Mouse (Mus musculus) liver, embryonic 18 days (tissue): ENCODE measurements around the gene Smim14. TPM values are rescaled to one million over a fixed set of nuclear protein-coding genes. Genes with fewer than 3 reads are reported as not detected.

Experiments
- polyA plus RNA-seq: library from polyadenylated mRNA; depleted of rRNA; stranded (reverse); fragments of >200 nt; gene quantifications from 2 replicates; pipeline ENCODE4 v1.2.3, GENCODE M21; 2012; rRNA removed

Gene Smim14
- 45.4 and 51.9 TPM in 2 replicates for polyA plus RNA-seq

DNA sequence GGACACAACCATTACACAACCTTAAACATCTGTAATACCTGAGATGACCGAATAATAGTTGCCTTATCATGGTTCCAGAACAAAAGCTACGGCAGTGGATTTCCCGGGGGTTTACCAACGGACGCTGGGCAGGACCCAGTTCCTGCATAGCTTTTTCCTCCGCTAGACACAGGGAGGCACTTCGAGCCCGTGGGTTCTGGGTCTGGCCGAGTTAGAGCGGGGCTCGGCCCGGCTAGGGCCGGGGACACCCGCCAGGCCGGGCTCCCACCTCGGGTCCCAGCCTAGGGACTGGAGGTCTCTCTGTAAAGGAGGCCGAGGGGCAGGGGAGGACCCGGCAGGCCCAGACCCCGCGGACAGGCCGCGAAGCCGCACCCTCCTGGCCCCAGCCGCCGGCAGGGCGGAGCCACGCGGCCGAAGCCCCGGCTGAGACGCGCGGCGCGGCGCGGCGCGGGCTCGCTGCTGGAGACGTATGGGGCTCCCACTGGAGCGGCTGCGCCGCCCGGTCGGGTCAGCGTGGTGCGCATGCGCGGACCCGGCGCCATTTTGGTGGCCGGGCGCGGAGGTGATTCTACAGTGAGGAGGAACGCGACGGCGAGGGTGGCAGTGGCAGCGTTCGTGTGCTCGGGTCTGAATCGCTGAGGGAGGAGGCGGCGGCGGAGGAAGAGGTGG, at the start of gene Smim14, which contains the start of gene Ube2k:
Smim14 (minus strand) TSS at position 434 of the 669 bp plus-strand sequence.
Ube2k (plus strand) TSS at position 483 of the 669 bp plus-strand sequence.

DNA sequence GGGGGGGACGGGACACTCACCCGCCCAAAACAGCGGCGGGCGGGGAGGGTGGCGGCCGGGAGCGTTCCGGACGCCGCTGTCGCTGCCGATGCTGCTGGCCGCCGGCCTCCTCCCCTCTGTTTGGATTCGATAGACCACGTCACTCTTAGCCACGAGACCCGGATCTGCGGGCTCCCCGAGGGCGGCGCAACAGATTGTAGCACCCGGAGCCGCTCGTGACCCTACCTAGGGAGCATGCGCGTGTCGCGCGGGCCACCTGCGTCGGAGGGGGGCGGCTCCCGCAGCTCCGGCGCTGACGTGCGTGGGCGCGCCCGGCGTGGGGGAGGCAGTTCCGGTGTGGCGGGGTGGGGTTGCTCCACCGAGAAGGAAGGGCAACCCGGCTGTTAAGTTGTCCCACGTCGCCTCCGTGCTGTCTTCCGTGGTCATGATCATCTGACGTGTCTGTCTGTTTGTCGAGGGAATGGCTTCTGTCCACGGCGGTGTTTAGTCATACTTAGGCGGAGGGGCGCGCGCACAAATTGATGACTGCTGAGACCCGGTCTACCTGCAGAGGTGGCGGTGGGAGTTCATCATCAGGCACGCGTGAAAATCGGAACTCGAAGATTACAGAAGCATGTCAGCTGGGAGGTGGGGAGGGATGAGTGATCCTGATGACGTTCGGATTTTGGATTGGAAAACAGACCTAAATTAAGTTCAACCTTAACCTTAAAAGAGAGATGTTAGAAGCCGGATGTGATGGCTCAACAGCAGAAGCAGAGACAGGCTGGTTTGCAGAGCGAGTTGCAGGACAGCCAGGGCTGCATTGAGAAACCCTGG, 44.1 kb downstream of the Smim14 start, which contains the start of gene Gm43552:
Gm43552 (minus strand) TSS at position 118 of the 816 bp plus-strand sequence.

DNA sequence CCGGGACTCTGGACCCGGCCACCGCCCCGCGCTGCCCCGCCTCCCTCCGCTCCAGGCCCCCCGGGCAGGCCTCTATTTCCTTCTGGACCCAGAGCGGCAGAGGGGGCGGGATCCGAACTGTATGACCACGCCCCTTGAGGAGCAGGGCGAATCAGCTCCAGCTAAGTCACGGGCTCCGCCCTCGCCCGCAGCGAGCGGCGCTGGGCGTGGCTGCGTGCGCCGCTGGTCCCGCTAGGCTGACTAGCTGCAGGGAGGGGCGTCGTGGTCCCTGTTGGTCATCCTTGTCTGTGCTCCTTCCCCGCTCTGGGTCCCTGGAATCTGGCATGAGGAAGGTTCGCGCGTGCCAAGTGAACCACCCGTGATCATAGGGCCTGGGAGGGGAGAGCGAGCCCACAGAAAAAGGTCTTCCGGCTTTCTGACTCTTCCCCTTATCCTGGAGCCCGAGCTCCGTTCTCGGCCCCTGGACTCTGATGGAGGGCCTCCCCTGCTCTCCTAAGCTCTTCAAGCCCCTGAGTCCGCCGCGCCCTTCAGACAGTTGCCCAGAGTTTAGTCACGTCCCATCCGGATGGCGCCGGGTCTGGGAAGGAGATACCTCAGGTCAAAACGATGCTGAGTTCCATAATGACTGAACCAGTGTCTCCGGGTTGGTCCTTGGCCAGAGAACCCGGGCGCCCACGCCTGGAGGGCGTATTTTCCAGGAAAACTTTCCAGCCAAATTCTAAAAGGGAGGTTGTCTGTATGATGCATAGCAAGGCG, 101.0 kb downstream of the Smim14 start, which contains the start of gene Ugdh:
Ugdh (minus strand) TSS at position 144 of the 756 bp plus-strand sequence.

Other genes starting within 250 kb of the Smim14 start
- 10.4 and 10.9 TPM in 2 replicates for gene Rfc1, start 201.5 kb downstream of the Smim14 start, polyA plus RNA-seq
- 9.4 and 10.2 TPM in 2 replicates for gene Klb, start 188.9 kb downstream of the Smim14 start, polyA plus RNA-seq
- gene Rpl9, start 145.7 kb downstream of the Smim14 start, polyA plus RNA-seq, result 607 and 636 TPM in 2 replicates
- gene Lias, start 145.7 kb downstream of the Smim14 start, polyA plus RNA-seq, result 16.3 and 16.5 TPM in 2 replicates
- gene Ugdh, start 101.2 kb downstream of the Smim14 start, polyA plus RNA-seq, result 13.4 and 16.9 TPM in 2 replicates
- gene Gm43552, start 44.4 kb downstream of the Smim14 start, polyA plus RNA-seq, result not detected in 2 replicates
- gene Ube2k, start within 50 bp of the Smim14 start, polyA plus RNA-seq, result 43.1 and 43.4 TPM in 2 replicates
- 22.9 and 23.8 TPM in 2 replicates for gene Pds5a, start 161.1 kb upstream of the Smim14 start, polyA plus RNA-seq
- 4.0 and 4.8 TPM in 2 replicates for gene N4bp2, start 226.3 kb upstream of the Smim14 start, polyA plus RNA-seq